Comparison of ENCODE assay signal across 9 mouse cellular contexts in genomic region chr5:64739311-64740261, GRCm38 (mm10).
DNase-seq lines count a peak whose midpoint lies in the region; ATAC-seq lines count a peak whose summit lies in the region.
"Had no signal": no experiment of that assay in that cellular context is flagged by ENCODE, and none has a peak within 500 bp of the region (broad histone marks: within the 10 kb centered on the region; RNA-seq: fewer than 3 reads in every experiment).

No protein-coding gene starts in this region.

- H3K9ac ChIP-seq in heart, embryonic 14.5 days (ENCODE audit: low read length) = peak overlapping the region; percentile 46
- no peak overlapping the region for H3K9ac ChIP-seq in limb, embryonic 15.5 days

- H3K4me3 ChIP-seq in heart, embryonic 14.5 days (ENCODE audit: control insufficient read depth in 1 of 2, insufficient read depth in 1 of 2, low read depth in 1 of 2, low read length in 2 of 2) = no peak overlapping the region
- H3K4me3 ChIP-seq in limb, embryonic 15.5 days = no peak overlapping the region
- H3K4me3 ChIP-seq: myocyte had no signal

- H3K4me2 ChIP-seq in heart, embryonic 14.5 days (ENCODE audit: low read length) = peak overlapping the region; percentile 38
- no peak overlapping the region for H3K4me2 ChIP-seq in limb, embryonic 15.5 days

- no peaks in the 10 kb centered on the region for H3K36me3 ChIP-seq in heart, embryonic 14.5 days (ENCODE audit: control insufficient read depth, insufficient read depth, low read length)
- no peaks in the 10 kb centered on the region for H3K36me3 ChIP-seq in limb, embryonic 15.5 days

- ATAC-seq in heart, embryonic 14.5 days (ENCODE audit: insufficient number of reproducible peaks, insufficient read depth, low FRiP score, low read depth) = peak; percentile 44; the same call in 1 of the 2 replicates
- peak; percentile 69; the same call in 1 of the 2 replicates for ATAC-seq in limb, embryonic 15.5 days (ENCODE audit: insufficient number of reproducible peaks, low FRiP score, low TSS enrichment, low read depth)

- H3K9me3 ChIP-seq in heart, embryonic 14.5 days (ENCODE audit: control insufficient read depth, low read length) = no peaks in the 10 kb centered on the region
- H3K9me3 ChIP-seq in limb, embryonic 15.5 days = no peaks in the 10 kb centered on the region

- WGBS in heart, embryonic 14.5 days = 21% methylated on average over 15 of the region's 15 CpGs
- 15% methylated on average over 15 of the region's 15 CpGs for WGBS in limb, embryonic 15.5 days

- DNase-seq in heart, adult 8-10 months (ENCODE audit: low spot score) = peak; percentile 14
- DNase-seq in heart, postnatal 14 days = no peak
- peak; percentile 16 for DNase-seq in retina, postnatal 1 day
- DNase-seq in adipocyte (ENCODE audit: low spot score) = no peak
- no peak for DNase-seq in layer of hippocampus, postnatal 25 days (ENCODE audit: extremely low spot score in 1 of 2, low spot score in 1 of 2)
- DNase-seq in spleen, adult 12 weeks (ENCODE audit: low spot score) = no peak

- H3K27ac ChIP-seq in heart, embryonic 14.5 days (replicated peaks in 1 of 2; ENCODE audit: control insufficient read depth in 1 of 2, insufficient read depth in 1 of 2, low read depth in 2 of 2, low read length in 2 of 2) = peak overlapping the region; percentile 50 to 56; a peak in 3 of 4 replicates
- peak overlapping the region; percentile 69 for H3K27ac ChIP-seq in limb, embryonic 15.5 days

- H3K4me1 ChIP-seq in heart, embryonic 14.5 days (ENCODE audit: control insufficient read depth in 2 of 2, insufficient read depth in 2 of 2, low read length in 2 of 2) = peaks cover 21 to 24% of the 10 kb centered on the region in 2 experiments
- H3K4me1 ChIP-seq in limb, embryonic 15.5 days = peaks cover 26% of the 10 kb centered on the region

- H3K27me3 ChIP-seq in heart, embryonic 14.5 days (ENCODE audit: control insufficient read depth, insufficient read depth, low read length) = no peaks in the 10 kb centered on the region
- H3K27me3 ChIP-seq in limb, embryonic 15.5 days = no peaks in the 10 kb centered on the region

- intact Hi-C loops in heart, postnatal 14 days (cut with DNase I) = no loop called here

Comparison
In these comparisons a context has a peak if more than half of its experiments do, and no peak if none do; other contexts are left out.
1. DNase-seq: peak in heart, adult 8-10 months (single experiment) and retina, postnatal 1 day (single experiment); none in heart, postnatal 14 days (0 of 2), adipocyte (single experiment), layer of hippocampus, postnatal 25 days (0 of 2) and spleen, adult 12 weeks (single experiment).